Mouse (Mus musculus): ENCODE measurements around the gene Hdac7.

Gene Hdac7

GRCm38 (mm10) chr15:97787799-97788667, 56.3 kb downstream of the Hdac7 start:
- DNase-seq (ENCODE audit: low spot score) = no peak

GRCm38 (mm10) chr15:97787148-97787798, 57.0 kb downstream of the Hdac7 start:
- DNase-seq (ENCODE audit: low spot score) = no peak

GRCm38 (mm10) chr15:97786412-97787112, 57.7 kb downstream of the Hdac7 start:
- DNase-seq (ENCODE audit: low spot score) = peak; percentile 78

GRCm38 (mm10) chr15:97785731-97786411, 58.4 kb downstream of the Hdac7 start:
- DNase-seq (ENCODE audit: low spot score) = peak; percentile 80

- DNase-seq (ENCODE audit: low spot score) = peak; percentile 29
These were observed 59.6 kb downstream of the Hdac7 start for GRCm38 (mm10) chr15:97784561-97785161.

- DNase-seq (ENCODE audit: low spot score) = peak; percentile 82
These were observed 60.2 kb downstream of the Hdac7 start for GRCm38 (mm10) chr15:97784092-97784559.

GRCm38 (mm10) chr15:97782749-97783105, 61.6 kb downstream of the Hdac7 start:
- peak; percentile 60 for DNase-seq (ENCODE audit: low spot score)

- no peak for DNase-seq (ENCODE audit: low spot score)
These were observed 62.1 kb downstream of the Hdac7 start for GRCm38 (mm10) chr15:97781961-97782748.

- DNase-seq (ENCODE audit: low spot score) = no peak
These were observed 63.7 kb downstream of the Hdac7 start for GRCm38 (mm10) chr15:97780611-97781031.

- DNase-seq (ENCODE audit: low spot score) = no peak
These were observed 64.7 kb downstream of the Hdac7 start for GRCm38 (mm10) chr15:97779576-97779975.

- DNase-seq (ENCODE audit: low spot score) = no peak
These were observed 65.8 kb downstream of the Hdac7 start, which contains the start of gene Slc48a1 for GRCm38 (mm10) chr15:97778311-97779098. Gene Slc48a1 (plus strand): TSS chr15:97778520.

GRCm38 (mm10) chr15:97776919-97777318, 67.4 kb downstream of the Hdac7 start:
- DNase-seq (ENCODE audit: low spot score) = no peak

GRCm38 (mm10) chr15:97776514-97776913, 67.8 kb downstream of the Hdac7 start:
- peak; percentile 38 for DNase-seq (ENCODE audit: low spot score)

- DNase-seq (ENCODE audit: low spot score) = no peak
These were observed 70.3 kb downstream of the Hdac7 start for GRCm38 (mm10) chr15:97773961-97774370.

GRCm38 (mm10) chr15:97773108-97773507, 71.2 kb downstream of the Hdac7 start:
- DNase-seq (ENCODE audit: low spot score) = no peak

- no peak for DNase-seq (ENCODE audit: low spot score)
These were observed 74.0 kb downstream of the Hdac7 start for GRCm38 (mm10) chr15:97770280-97770679.

- no peak for DNase-seq (ENCODE audit: low spot score)
These were observed 76.1 kb downstream of the Hdac7 start for GRCm38 (mm10) chr15:97768192-97768591.

GRCm38 (mm10) chr15:97767280-97768186, 76.8 kb downstream of the Hdac7 start, which contains the start of gene Rapgef3:
Gene Rapgef3 (minus strand): TSS chr15:97767972.
- DNase-seq (ENCODE audit: low spot score) = no peak
